Mouse (Mus musculus) large intestine, adult 2 months (tissue): ENCODE data around the gene 2410131K14Rik. TPM values are rescaled to one million over a fixed set of nuclear protein-coding genes. Genes with fewer than 3 reads are reported as not detected.

Experiments
- DNase-seq: peaks from one replicate; pipeline ENCODE4 v3.0.0-alpha.2; 2012; ENCODE audit warnings: low read depth, low spot score
- WGBS: fragments of 180-500 bp; shearing (Covaris S2); methylation state at CpG from one replicate; pipeline ENCODE4 v1.1.7; 2018; 5-methylcytosine and 5-hydroxymethylcytosine counted together
- polyA plus RNA-seq: library from polyadenylated mRNA; depleted of rRNA; stranded (reverse); fragments of >200 nt; gene quantifications from 2 replicates; pipeline ENCODE4 v1.2.3, GENCODE M21; 2012; rRNA removed

The 2410131K14Rik gene
- 4.9 and 5.5 TPM in 2 replicates for polyA plus RNA-seq

DNA sequence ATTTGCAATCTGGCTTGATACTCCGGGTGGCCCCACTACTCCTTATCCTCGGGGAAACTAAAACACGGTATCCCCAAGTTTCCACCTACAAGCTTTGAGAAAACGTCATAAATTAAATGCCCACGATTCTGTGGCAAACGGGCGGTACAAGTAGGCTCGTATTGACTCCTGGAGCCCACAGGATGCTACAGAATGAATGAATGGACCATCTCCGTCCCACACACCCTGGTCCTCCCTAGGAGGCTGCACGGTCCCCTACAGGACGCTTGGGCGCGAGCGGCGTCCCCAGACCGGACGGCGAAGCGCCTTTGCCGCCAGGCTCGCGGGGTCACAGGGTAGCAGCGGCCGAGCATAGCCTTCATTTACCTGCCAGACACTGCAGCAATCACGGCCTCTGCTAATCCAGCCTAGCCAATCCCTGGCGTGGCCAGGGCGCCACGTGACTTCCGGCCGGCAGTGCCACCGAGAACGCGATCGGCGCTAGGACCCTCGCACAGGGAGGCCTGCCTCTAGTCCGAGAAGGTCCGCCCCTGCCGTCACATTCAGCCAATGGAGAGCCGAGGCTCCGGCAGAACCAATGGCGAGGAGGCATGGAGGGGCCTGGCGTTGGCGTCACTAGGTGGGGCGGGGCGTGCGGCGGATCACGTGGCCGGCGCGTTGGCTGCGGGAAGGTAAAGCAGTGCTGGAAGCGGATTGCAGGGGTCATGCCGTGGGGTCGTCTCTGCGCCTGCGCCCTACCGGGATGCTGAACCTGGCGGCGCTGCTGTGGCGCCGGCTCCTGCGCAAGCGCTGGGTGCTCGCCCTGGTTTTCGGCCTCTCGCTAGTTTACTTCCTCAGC lies at the start of gene 2410131K14Rik, which contains the start of gene Rnft2:
TSS of gene 2410131K14Rik (plus strand) at position 622 of the 838 bp plus-strand sequence.
TSS of gene Rnft2 (minus strand) at position 511 of the 838 bp plus-strand sequence.
- DNase-seq, result peak; percentile 99
- WGBS, result under 1% methylated on average over 68 of the region's 68 CpGs

- no peak for DNase-seq
- WGBS, result 65% methylated on average over 13 of the region's 13 CpGs
Measured at GRCm38 (mm10) chr5:118197421-118197820, 47.6 kb upstream of the 2410131K14Rik start.

DNA sequence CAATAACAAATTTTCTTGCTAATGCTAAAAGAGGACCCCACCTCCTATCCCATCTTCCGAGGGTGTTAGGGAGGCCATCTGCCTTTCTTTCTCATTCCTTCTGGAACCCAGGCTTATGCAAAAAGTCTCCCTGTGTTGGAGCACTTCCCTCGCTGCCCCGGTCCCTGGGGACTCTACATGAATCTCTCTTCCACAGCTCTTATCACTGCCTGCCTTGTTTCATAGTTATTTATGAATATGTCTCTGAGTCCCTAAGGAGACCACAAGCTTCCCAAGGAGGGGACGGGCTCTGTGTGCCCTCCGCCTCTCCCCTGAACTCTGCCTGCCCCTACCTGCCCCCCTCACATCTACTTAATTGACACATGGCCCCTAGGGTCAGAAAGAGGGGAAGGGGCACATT lies 45.4 kb upstream of the 2410131K14Rik start:
- no peak for DNase-seq
- WGBS, result 84% methylated on average over 5 of the region's 5 CpGs

DNA sequence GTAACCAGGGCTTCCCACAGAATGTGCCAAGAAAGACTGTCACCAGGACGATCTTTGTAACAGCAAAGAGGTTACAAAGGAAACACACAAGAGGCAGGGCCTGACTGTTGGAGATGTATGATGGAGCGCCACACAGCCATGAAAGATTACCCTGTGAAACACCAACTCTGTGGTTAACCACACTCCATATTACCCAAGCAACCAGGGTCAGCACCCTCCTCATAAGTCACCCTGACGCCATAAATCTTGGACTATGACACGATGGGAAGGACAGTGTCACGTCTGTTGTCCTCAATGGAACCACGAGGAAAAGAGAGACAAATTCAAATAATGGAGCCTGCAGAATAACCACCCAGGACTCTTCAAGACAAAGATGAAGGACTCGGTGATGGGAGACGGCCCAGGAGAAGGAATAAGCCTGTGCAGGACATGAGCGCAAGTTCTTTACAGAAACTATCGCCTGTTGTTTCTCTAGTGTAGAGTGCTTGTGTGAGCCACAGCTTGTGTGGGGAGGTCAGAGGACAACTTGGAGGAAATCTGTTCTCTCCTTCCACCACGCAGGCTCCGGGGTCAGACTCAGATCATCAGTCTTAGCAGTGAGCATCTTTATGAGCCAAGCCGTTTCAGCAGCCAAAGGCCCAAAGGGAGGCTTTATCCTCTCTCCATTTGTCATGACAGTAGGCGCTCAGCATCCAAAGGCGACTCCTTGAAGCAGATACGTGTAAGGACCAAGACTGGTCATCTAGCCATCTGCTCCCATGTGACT lies 40.2 kb upstream of the 2410131K14Rik start:
- 66% methylated on average over 16 of the region's 16 CpGs for WGBS
- no peak for DNase-seq

GRCm38 (mm10) chr5:118205852-118206251 lies 39.2 kb upstream of the 2410131K14Rik start:
- 90% methylated on average over 8 of the region's 8 CpGs for WGBS
- DNase-seq, result no peak

- no peak for DNase-seq
- 22% methylated on average over 5 of the region's 5 CpGs for WGBS
Measured at GRCm38 (mm10) chr5:118214012-118214411, 31.0 kb upstream of the 2410131K14Rik start.

DNA sequence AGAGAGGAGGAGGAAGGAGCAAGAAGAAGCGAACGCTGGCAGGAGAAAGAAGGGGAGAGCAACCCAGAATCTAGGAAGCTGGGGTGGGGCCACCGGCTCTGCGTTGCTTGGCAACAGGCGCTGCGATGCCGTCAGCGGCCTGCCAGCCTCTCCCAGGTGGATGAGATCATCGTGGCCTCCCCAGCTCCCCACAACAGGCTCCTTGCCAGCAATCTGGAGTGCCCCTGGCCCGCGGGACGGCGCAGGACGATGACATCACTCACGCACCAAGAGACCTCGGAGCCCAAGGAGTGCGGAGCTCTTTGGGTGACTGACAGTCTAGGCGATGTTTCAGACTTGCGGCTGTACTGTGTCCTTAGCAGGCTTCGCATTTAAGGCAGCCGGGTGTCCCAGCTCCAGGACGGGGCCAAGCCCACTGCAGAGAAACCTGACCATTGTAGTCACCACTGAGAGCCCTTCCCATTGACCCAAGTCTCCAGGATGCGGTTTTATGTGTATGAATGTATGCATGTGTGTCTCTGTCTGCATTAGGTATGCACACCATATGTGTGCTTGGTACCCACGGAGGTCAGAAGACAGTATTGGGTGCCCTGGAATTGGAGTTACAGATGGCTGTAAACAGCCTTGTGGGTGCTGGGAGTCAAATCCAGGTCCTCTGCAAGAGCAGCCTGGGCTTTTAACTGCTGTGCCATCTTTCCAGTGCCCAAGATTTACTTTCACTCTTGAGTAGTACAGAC lies 30.4 kb upstream of the 2410131K14Rik start:
- 6% methylated on average over 24 of the region's 24 CpGs for WGBS
- no peak for DNase-seq

GRCm38 (mm10) chr5:118217410-118217809 lies 27.6 kb upstream of the 2410131K14Rik start:
- no peak for DNase-seq
- WGBS, result 65% methylated on average over 6 of the region's 6 CpGs

DNA sequence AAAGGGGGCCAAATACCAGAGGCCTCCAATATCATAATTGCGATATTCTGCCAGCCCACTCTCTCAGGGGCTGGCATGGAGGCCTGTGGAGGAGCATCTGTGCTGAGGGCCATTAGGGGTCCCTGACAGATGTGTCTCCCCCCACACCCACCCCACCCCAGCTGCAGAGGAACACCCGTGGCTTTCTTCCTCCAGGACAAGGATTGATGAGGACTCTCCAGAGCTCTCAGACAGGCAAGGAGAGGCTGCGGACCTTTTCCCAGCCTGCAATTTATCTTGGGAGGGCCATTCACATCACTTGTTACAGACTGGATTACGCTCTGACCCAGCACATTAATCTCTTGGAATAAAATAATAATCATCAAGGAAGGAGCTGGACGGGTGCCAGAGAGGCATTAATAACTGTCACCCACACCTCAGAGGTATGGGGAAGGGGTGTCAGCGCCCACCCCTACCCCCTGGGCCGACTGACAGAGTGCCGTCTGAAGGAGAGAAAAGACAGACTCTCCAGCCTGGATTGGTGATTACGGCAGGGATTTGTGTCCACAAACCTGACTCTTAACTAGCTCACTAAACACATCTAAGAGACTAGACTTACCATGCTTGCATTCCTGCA lies 21.8 kb upstream of the 2410131K14Rik start:
- no peak for DNase-seq
- WGBS, result 62% methylated on average over 9 of the region's 9 CpGs

DNA sequence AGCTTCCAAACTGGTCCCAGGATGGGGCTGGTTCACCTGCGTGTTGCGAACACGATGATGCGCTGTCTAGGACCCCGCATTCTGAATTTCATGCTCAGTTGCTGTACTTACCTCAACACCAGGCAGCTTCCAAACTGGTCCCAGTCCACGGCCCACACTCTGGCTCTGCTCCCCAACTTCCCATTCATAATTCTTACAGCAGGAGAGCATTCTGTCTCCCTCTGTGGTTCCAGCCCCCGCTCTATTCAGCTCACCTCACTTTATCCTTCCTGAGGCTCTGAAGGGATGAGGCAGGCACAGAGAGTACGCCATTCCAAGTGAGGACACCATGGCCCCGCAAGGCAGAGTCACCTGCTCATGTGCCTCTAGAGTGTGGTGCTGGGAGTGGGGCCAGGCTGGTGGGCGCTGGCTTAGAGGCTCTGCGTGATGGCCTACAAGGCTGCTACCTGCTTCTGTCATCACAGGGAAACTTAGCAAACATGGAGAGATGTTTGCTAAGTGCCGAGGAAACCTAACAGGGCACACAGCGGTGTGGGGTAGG lies 14.9 kb upstream of the 2410131K14Rik start:
- no peak for DNase-seq
- WGBS, result 88% methylated on average over 13 of the region's 13 CpGs

GRCm38 (mm10) chr5:118236891-118237290 lies 8.1 kb upstream of the 2410131K14Rik start:
- DNase-seq, result no peak
- 88% methylated on average over 12 of the region's 12 CpGs for WGBS

DNA sequence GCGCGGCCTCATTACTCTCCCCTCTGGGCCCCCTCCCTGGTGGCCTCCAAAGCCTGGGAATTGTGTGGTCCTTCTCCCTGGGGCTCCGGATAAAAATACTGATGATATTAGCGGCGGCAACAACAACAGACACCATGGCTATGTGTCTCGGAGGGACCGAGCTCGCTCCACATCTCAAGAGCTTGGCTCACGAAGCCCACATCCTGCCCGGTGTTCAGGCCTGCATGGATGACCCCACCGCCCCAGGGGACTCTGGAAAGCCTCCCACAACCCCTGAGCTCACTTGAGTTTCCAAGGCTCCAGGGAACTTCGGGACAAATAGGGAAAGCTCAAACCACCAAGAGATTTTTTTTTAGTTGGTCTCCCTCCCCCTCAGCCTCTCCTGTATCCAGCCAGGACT lies 5.4 kb upstream of the 2410131K14Rik start:
- 88% methylated on average over 12 of the region's 12 CpGs for WGBS
- DNase-seq, result no peak

GRCm38 (mm10) chr5:118245606-118246308 lies 730 bp downstream of the 2410131K14Rik start:
- DNase-seq, result no peak

GRCm38 (mm10) chr5:118247378-118247777 lies 2.4 kb downstream of the 2410131K14Rik start:
- WGBS, result 87% methylated on average over 8 of the region's 8 CpGs
- DNase-seq, result no peak

More at GRCm38 (mm10) chr5:118245606-118246308, 730 bp downstream of the 2410131K14Rik start:
- 4% methylated on average over 15 of the region's 15 CpGs for WGBS

DNA sequence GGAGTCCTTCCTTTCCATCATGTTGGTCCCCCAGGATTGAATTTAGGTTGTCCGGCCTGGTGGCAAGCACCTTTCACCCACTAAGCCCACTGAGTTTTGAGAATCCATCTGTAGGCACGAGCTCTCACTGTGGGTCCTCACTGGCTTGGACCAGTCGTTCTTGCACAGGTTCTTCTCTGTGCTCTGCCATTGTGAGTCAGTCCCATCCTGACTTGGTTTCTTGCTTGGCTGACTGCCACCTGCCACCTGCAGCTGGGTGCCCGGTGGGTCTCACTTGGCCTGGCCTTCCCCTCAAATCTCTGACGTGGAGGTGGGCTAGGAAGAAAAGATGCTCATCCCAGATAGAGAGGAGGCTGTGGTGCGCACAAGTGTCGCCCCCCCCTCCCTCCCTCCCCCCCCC lies 6.0 kb downstream of the 2410131K14Rik start:
- WGBS, result 82% methylated on average over 7 of the region's 7 CpGs
- DNase-seq, result no peak

- no peak for DNase-seq
- WGBS, result 93% methylated on average over 3 of the region's 3 CpGs
Measured at GRCm38 (mm10) chr5:118253551-118253950, 8.5 kb downstream of the 2410131K14Rik start.

GRCm38 (mm10) chr5:118256981-118257380 lies 12.0 kb downstream of the 2410131K14Rik start:
- WGBS, result 98% methylated on average over 4 of the region's 4 CpGs
- no peak for DNase-seq

- no peak for DNase-seq
- WGBS, result 77% methylated on average over 6 of the region's 6 CpGs
Measured at GRCm38 (mm10) chr5:118259152-118259551, 14.1 kb downstream of the 2410131K14Rik start.

- WGBS, result 78% methylated on average over 6 of the region's 6 CpGs
- DNase-seq, result no peak
Measured at GRCm38 (mm10) chr5:118259636-118260035, 14.6 kb downstream of the 2410131K14Rik start.
